Comparison of ENCODE assay signal across 14 mouse cellular contexts in the genomic region with DNA sequence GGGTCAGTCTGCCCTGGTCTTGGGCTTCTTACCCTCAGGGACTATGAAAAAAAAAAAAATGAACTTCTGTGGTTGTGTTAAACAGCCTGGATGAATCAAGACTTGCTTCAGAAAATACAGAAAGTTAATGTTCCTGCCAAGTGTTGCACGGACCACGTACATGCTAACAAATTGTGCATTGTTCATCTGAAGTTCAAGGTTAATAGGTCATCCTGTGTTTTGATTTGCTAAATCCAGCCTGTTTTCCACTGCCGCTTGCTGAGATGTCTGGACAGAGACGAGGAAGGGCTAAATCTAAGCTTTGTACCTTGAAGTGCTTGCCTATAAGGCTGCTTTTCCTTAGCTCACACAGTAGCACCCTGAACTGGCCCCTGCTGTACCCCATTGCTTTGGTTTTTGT.
DNase-seq lines count a peak whose midpoint lies in the region; ATAC-seq and TF ChIP-seq lines count a peak whose summit lies in the region.
"Had no signal": no experiment of that assay in that cellular context is flagged by ENCODE, and none has a peak within 500 bp of the region (broad histone marks: within the 10 kb centered on the region; RNA-seq: fewer than 3 reads in every experiment).

No protein-coding gene starts in this region.

- H3K4me3 ChIP-seq in lung, adult 2 months (replicated peaks; ENCODE audit: extremely low read depth, low read depth, low read length), result no peak overlapping the region
- H3K4me3 ChIP-seq in kidney, embryonic 14.5 days (ENCODE audit: low read length), result no peak overlapping the region
- H3K4me3 ChIP-seq: liver, embryonic 15.5 days; stomach, embryonic 15.5 days had no signal

- TF ChIP-seq CTCF in lung, adult 2 months (IDR thresholded peaks at IDR 0.05; ENCODE audit: insufficient read depth, low read length), result no peak

- H3K9ac ChIP-seq in kidney, embryonic 14.5 days (ENCODE audit: low read depth, low read length), result no peak overlapping the region
- H3K9ac ChIP-seq: liver, embryonic 15.5 days; stomach, embryonic 15.5 days had no signal

- peak overlapping the region; percentile 7; the same call in 1 of the 2 replicates for H3K27ac ChIP-seq in kidney, embryonic 14.5 days (ENCODE audit: low read depth, low read length)
- H3K27ac ChIP-seq: hindbrain, postnatal 0 days; liver, embryonic 15.5 days had no signal

- no peak for TF ChIP-seq POLR2A in lung, adult 2 months (IDR thresholded peaks at IDR 0.05; ENCODE audit: borderline replicate concordance, extremely low read depth, low read depth, low read length)

- no peaks in the 10 kb centered on the region for H3K36me3 ChIP-seq in kidney, embryonic 14.5 days (ENCODE audit: control insufficient read depth, insufficient read depth, low read length)
- H3K36me3 ChIP-seq: liver, embryonic 15.5 days; stomach, embryonic 15.5 days had no signal

- H3K4me1 ChIP-seq in lung, adult 2 months (ENCODE audit: control insufficient read depth, insufficient read depth, low read length), result peaks cover 26% of the 10 kb centered on the region
- H3K4me1 ChIP-seq in kidney, embryonic 14.5 days (ENCODE audit: control insufficient read depth, insufficient read depth, low read length), result 0 out of 2 replicates have a peak, but pooled peaks cover 8% of the 10 kb centered on the region
- H3K4me1 ChIP-seq: liver, embryonic 15.5 days had no signal

- peak; percentile 50; the same call in 1 of the 2 replicates for ATAC-seq in kidney, embryonic 14.5 days (ENCODE audit: low FRiP score, low TSS enrichment)
- ATAC-seq: forebrain, embryonic 14.5 days; hindbrain, postnatal 0 days had no signal

- H3K4me2 ChIP-seq in kidney, embryonic 14.5 days (replicated peaks; ENCODE audit: low read depth, low read length), result no peak overlapping the region
- H3K4me2 ChIP-seq: liver, embryonic 15.5 days; stomach, embryonic 15.5 days had no signal

- H3K9me3 ChIP-seq in kidney, embryonic 14.5 days (ENCODE audit: control insufficient read depth, low read length), result no peaks in the 10 kb centered on the region
- H3K9me3 ChIP-seq: liver, embryonic 15.5 days; stomach, embryonic 15.5 days had no signal

- 31% methylated on average over 4 of the region's 4 CpGs for WGBS in lung, adult 2 months
- WGBS in kidney, embryonic 14.5 days, result 29% methylated on average over 4 of the region's 4 CpGs

- H3K27me3 ChIP-seq in kidney, embryonic 14.5 days (ENCODE audit: control insufficient read depth, insufficient read depth, low read length), result no peaks in the 10 kb centered on the region
- H3K27me3 ChIP-seq: liver, embryonic 15.5 days; stomach, embryonic 15.5 days had no signal

- peak; percentile 17 for DNase-seq in embryo, embryonic 10 days (ENCODE audit: low spot score)
- no peak for DNase-seq in embryo, embryonic 9.5 days (ENCODE audit: extremely low spot score)
- DNase-seq in lung, adult 18-20 months, result peak; percentile 17 to 32
- DNase-seq in lung, adult 2 months, result no peak
- DNase-seq in mesoderm, embryonic 11.5 days (ENCODE audit: low read depth, low spot score), result peak; percentile 24
- no peak for DNase-seq in spleen, adult 12 weeks (ENCODE audit: low spot score)
- DNase-seq in thymus, postnatal 4 days, result no peak
- DNase-seq: cerebellum, adult 8-10 months; retina, postnatal 1 day had no signal

Comparison
In these comparisons a context has a peak if more than half of its experiments do, and no peak if none do; other contexts are left out.
1. DNase-seq: peak in embryo, embryonic 10 days (single experiment), lung, adult 18-20 months (2 of 2) and mesoderm, embryonic 11.5 days (single experiment); none in embryo, embryonic 9.5 days (single experiment), lung, adult 2 months (single experiment), spleen, adult 12 weeks (single experiment) and thymus, postnatal 4 days (single experiment).